Mouse (Mus musculus): ENCODE data around the gene Lim2. TPM values are rescaled to one million over a fixed set of nuclear protein-coding genes. Genes with fewer than 3 reads are reported as not detected.

Gene Lim2
- total and polyA plus RNA-seq, 3 experiments: not detected

DNA sequence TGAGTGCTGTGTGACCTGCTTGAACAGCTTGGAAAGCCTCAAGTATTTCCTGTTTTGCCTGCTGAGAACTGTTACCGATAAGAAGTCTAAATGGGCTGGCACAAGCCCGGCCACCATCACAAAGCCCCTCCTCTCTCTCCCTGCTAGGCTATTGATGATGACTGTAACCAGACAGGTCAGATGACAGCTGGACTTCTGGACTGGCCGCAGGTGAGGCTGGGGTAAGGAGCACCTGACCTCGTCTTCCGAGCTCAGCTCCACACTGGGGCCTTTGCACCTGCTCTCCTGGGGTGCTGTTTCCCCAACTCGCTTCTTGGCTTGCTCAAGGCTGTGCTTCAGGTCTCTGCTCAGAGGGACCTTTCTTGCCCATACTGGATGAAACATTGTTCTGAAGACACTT, 26.9 kb downstream of the Lim2 start:
- 69% methylated on average over 6 of the region's 6 CpGs for WGBS

DNA sequence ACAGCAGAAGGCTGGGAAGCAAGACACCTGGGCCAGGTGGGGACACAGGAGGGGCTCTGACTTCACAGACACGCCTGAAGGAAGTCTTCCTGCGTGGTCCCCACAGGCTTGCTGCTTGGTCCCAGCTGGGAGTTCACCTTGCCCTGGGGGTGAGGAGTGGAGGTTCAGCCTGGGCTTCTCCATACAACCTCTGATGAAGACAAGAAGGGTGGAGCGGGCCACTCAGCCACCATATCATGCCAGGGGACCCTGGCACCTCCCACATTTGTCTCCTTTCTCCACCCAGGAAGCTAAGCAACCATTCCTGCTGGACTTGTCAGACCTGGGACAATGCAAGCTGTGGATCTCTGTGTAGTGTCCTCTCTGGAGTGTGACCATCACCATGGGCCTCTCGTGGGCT, 35.4 kb downstream of the Lim2 start, which contains the start of gene Vsig10l:
Gene Vsig10l (plus strand): TSS at position 301 of the 400 bp plus-strand sequence.
- 60% methylated on average over 4 of the region's 4 CpGs for WGBS
- Histone ChIP-seq H3K36me3 (ENCODE audit: control insufficient read depth, insufficient read depth, low read length) (no peaks in the 10 kb centered on the region), H3K4me1 (ENCODE audit: control insufficient read depth, insufficient read depth, low read length) (no peaks in the 10 kb centered on the region; the same call in 1 of the 2 replicates), H3K79me2 (replicated peaks; ENCODE audit: control insufficient read depth, insufficient read depth, low read length) (no peaks in the 10 kb centered on the region), H3K9ac (ENCODE audit: low read depth, low read length) (no peak within 1 kb of the TSS), H3K4me3 (no peak within 1 kb of the TSS), H3K27ac (no peak within 1 kb of the TSS), H3K27me3 (ENCODE audit: control insufficient read depth, insufficient read depth, low read length) (no peaks in the 10 kb centered on the region)
- intact Hi-C loops (cut with DNase I): loop anchor here (10.0 kb wide), 1 partner anchor 178 kb away; no protein-coding TSS in a partner anchor
- TF ChIP-seq CTCF (IDR thresholded peaks at IDR 0.05): no peak
- no peak for TF ChIP-seq EP300 (IDR thresholded peaks at IDR 0.05; ENCODE audit: insufficient read depth, low read depth, low read length)
- TF ChIP-seq POLR2A (IDR thresholded peaks at IDR 0.05; ENCODE audit: insufficient read depth, low read depth, low read length): no peak
- DNase-seq: no peak

More for the DNA sequence above, 26.9 kb downstream of the Lim2 start:
- TF ChIP-seq EP300 (IDR thresholded peaks at IDR 0.05; ENCODE audit: insufficient read depth, low read depth, low read length): no peak
- no peak for TF ChIP-seq POLR2A (IDR thresholded peaks at IDR 0.05; ENCODE audit: insufficient read depth, low read depth, low read length)
- TF ChIP-seq CTCF (IDR thresholded peaks at IDR 0.05): no peak
- 0 out of 2 replicates have a peak, but pooled peaks cover 2% of the 10 kb centered on the region for H3K36me3 ChIP-seq (ENCODE audit: control insufficient read depth, insufficient read depth, low read length)
- H3K27me3 ChIP-seq (ENCODE audit: control insufficient read depth, insufficient read depth, low read length): no peaks in the 10 kb centered on the region
- no peak overlapping the region for H3K9ac ChIP-seq (ENCODE audit: low read depth, low read length)
- no peaks in the 10 kb centered on the region for H3K79me2 ChIP-seq (replicated peaks; ENCODE audit: control insufficient read depth, insufficient read depth, low read length)
- no peak overlapping the region for H3K27ac ChIP-seq
- no peak overlapping the region for H3K4me3 ChIP-seq
- intact Hi-C loops (cut with DNase I): no loop called here
- DNase-seq: no peak
- H3K4me1 ChIP-seq (ENCODE audit: control insufficient read depth, insufficient read depth, low read length): peaks cover 8% of the 10 kb centered on the region; the same call in 1 of the 2 replicates

DNA sequence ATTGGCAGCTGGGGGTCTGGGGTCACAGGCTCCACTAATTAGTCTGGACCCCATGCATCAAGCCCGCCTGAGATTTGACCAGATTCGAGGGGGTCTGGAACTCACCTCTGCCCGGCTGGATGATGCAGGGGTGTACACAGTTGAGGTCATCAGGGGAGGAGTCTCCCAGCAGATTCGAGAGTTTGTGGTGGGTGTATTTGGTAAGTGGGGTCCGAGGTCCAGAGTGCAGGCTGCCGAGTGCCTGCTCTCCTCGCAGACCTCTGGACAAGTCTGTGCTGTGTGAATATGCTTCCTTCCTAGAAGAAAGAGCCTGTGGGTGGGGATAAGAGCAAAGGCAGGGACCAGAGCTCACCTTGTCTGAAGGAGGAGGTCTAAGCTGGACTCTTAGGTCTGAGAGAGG, 36.5 kb downstream of the Lim2 start:
- Histone ChIP-seq H3K27me3 (ENCODE audit: control insufficient read depth, insufficient read depth, low read length) (no peaks in the 10 kb centered on the region), H3K79me2 (replicated peaks; ENCODE audit: control insufficient read depth, insufficient read depth, low read length) (no peaks in the 10 kb centered on the region), H3K27ac (no peak overlapping the region), H3K4me3 (no peak overlapping the region), H3K9ac (ENCODE audit: low read depth, low read length) (no peak overlapping the region), H3K36me3 (ENCODE audit: control insufficient read depth, insufficient read depth, low read length) (no peaks in the 10 kb centered on the region), H3K4me1 (ENCODE audit: control insufficient read depth, insufficient read depth, low read length) (no peaks in the 10 kb centered on the region; the same call in 1 of the 2 replicates)
- DNase-seq: no peak
- intact Hi-C loops (cut with DNase I): loop anchor here (10.0 kb wide), 1 partner anchor 179 kb away; no protein-coding TSS in a partner anchor
- WGBS: 83% methylated on average over 7 of the region's 7 CpGs
- TF ChIP-seq CTCF (IDR thresholded peaks at IDR 0.05) (no peak), EP300 (IDR thresholded peaks at IDR 0.05; ENCODE audit: insufficient read depth, low read depth, low read length) (no peak), POLR2A (IDR thresholded peaks at IDR 0.05; ENCODE audit: insufficient read depth, low read depth, low read length) (no peak)

DNA sequence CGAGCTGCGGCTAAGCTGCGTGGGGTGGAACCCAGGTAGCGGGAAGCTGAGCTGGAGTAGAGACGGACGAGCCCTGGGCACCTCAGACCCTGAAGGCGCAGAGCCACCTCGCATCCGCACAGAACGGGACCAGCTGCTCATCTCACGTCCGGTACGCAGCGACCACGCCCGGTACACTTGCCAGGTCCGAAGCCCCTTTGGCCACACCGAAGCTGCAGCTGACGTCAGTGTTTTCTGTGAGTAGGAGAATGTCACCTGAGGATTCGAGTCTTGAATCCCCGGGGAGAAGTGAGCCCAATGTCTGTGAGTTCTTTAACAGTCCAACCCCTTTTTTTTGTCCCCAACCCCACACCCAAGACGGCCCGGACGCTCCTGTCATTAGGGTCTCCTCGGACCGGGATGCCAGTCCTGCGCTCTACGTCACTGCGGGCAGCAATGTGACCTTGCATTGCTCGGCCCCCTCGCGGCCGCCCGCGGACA, 37.4 kb downstream of the Lim2 start:
- Histone ChIP-seq H3K36me3 (ENCODE audit: control insufficient read depth, insufficient read depth, low read length) (no peaks in the 10 kb centered on the region), H3K9ac (ENCODE audit: low read depth, low read length) (peak overlapping the region; percentile 57), H3K27me3 (ENCODE audit: control insufficient read depth, insufficient read depth, low read length) (no peaks in the 10 kb centered on the region), H3K79me2 (replicated peaks; ENCODE audit: control insufficient read depth, insufficient read depth, low read length) (no peaks in the 10 kb centered on the region), H3K27ac (peak overlapping the region; percentile 26; the same call in 1 of the 2 replicates), H3K4me1 (ENCODE audit: control insufficient read depth, insufficient read depth, low read length) (no peaks in the 10 kb centered on the region; the same call in 1 of the 2 replicates), H3K4me3 (peak overlapping the region; percentile 60)
- peak; percentile 21 to 35 for DNase-seq
- intact Hi-C loops (cut with DNase I): loop anchor here (5.0 to 10.0 kb wide), 2 partner anchors 112 to 180 kb away; partner anchors contain the start of gene Zfp719
- 11% methylated on average over 35 of the region's 35 CpGs for WGBS
- TF ChIP-seq EP300 (IDR thresholded peaks at IDR 0.05; ENCODE audit: insufficient read depth, low read depth, low read length) (no peak), CTCF (IDR thresholded peaks at IDR 0.05) (peak; percentile 59; the same call in 1 of the 2 replicates), POLR2A (IDR thresholded peaks at IDR 0.05; ENCODE audit: insufficient read depth, low read depth, low read length) (no peak)

GRCm38 (mm10) chr7:43465344-43466098, 38.1 kb downstream of the Lim2 start:
- intact Hi-C loops (cut with DNase I): loop anchor here (1.0 to 10.0 kb wide), 4 partner anchors 20 to 181 kb away; partner anchors contain the start of gene Zfp719
- H3K79me2 ChIP-seq (replicated peaks; ENCODE audit: control insufficient read depth, insufficient read depth, low read length): no peaks in the 10 kb centered on the region
- peak overlapping the region; percentile 60 for H3K9ac ChIP-seq (ENCODE audit: low read depth, low read length)
- no peaks in the 10 kb centered on the region for H3K36me3 ChIP-seq (ENCODE audit: control insufficient read depth, insufficient read depth, low read length)
- peak; percentile 88 to 92 for DNase-seq
- under 1% methylated on average over 33 of the region's 33 CpGs for WGBS
- peak overlapping the region; percentile 60 for H3K4me3 ChIP-seq
- no peaks in the 10 kb centered on the region; the same call in 1 of the 2 replicates for H3K4me1 ChIP-seq (ENCODE audit: control insufficient read depth, insufficient read depth, low read length)
- 0 out of 2 replicates have a peak, but pooled peaks have one; percentile 30 for TF ChIP-seq POLR2A (IDR thresholded peaks at IDR 0.05; ENCODE audit: insufficient read depth, low read depth, low read length)
- no peak for TF ChIP-seq EP300 (IDR thresholded peaks at IDR 0.05; ENCODE audit: insufficient read depth, low read depth, low read length)
- H3K27me3 ChIP-seq (ENCODE audit: control insufficient read depth, insufficient read depth, low read length): no peaks in the 10 kb centered on the region
- peak overlapping the region; percentile 49 for H3K27ac ChIP-seq

All from heart, adult 2 months (tissue).